Mouse (Mus musculus): ENCODE measurements at regions not wholly inside any gene's neighbourhood (a gene's known extent, or its start where the extent isn't known, plus 50 kb on each side); places are given as distances from the start of the nearest gene placed in this dataset.

GRCm38 (mm10) chr6:49716945-49717344 is 105.6 kb upstream of the Npy start:
- TF ChIP-seq CTCF (IDR thresholded peaks at IDR 0.05; ENCODE audit: control insufficient read depth, insufficient read depth, insufficient read length), result no peak
- no peak for TF ChIP-seq MYOD1 (IDR thresholded peaks at IDR 0.05; ENCODE audit: control insufficient read depth, insufficient read length, low read depth)
- no peak for TF ChIP-seq MAX (IDR thresholded peaks at IDR 0.05)

Data from C2C12 (cell line).